Mouse (Mus musculus) megakaryocyte, embryonic 14.5 days (primary cell): ENCODE results near the gene Mvb12a.

Experiments used
- FLI1 ChIP-seq: IDR thresholded peaks from 2 replicates; pipeline ENCODE4 v1.6.1; 2012; ENCODE audit warnings: low read length, inconsistent platforms, mixed read lengths
- GATA1 ChIP-seq: IDR thresholded peaks from 3 replicates; pipeline ENCODE4 v1.6.1; 2012; ENCODE audit warnings: mixed read lengths, low read length, inconsistent platforms, borderline replicate concordance

DNA sequence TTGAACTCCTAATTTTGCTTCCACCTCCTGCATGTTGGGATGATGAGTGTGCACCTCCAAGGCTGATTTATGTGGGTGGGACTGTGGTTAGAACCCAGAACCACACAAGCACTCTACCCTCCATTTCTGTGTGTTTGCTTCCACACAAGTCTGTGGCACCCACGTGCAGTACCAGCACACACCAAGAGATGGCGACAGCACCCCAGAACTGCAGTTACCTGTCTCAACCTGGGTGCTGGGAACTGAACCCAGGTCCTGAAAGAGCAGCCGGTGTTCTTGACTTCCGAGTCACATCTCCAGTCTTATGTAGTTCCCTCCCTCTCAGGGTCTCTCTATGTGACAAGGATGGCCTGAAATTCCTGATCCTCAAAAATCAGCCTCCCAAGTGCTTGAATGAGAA is 21.3 kb downstream of the Mvb12a start:
- TF ChIP-seq GATA1 (no peak), FLI1 (no peak)
